Mouse (Mus musculus) gastrocnemius, adult 2 months (tissue): ENCODE measurements around the gene Syt14. TPM values are rescaled to one million over a fixed set of nuclear protein-coding genes. Genes with fewer than 3 reads are reported as not detected.
A peak's percentile ranks its signal among the peaks of the same experiment; 100 is the strongest.

Experiments
- DNase-seq: peaks from one replicate; pipeline ENCODE4 v3.0.0; 2022
- H3K27ac ChIP-seq: fragments of 200-600 bp; 2 replicates; pipeline ENCODE4 v1.8.1; 2022; ENCODE audit warnings: mild to moderate bottlenecking
- H3K4me3 ChIP-seq: fragments of 200-600 bp; 2 replicates; pipeline ENCODE4 v1.8.1; 2022; ENCODE audit warnings: mild to moderate bottlenecking, moderate library complexity
- CTCF ChIP-seq: fragments of 200-600 bp; IDR thresholded peaks from 2 replicates; pipeline ENCODE4 v1.8.1; 2022; ENCODE audit warnings: antibody characterized with exemption, mild to moderate bottlenecking, moderate library complexity
- intact Hi-C: fragments of 180-260 bp; cut with DNase I; formaldehyde crosslinking; loops from one replicate; pipeline ENCODE4 v1.15.1; 2025
- total RNA-seq, 2 experiments: library from RNA; stranded (reverse); gene quantifications; 2 replicates each; pipeline ENCODE4 v1.2.3; 2021

The Syt14 gene
- total RNA-seq, 2 experiments from 2014 or later = 0.05 to 0.20 TPM

GRCm38 (mm10) chr1:193012351-193012750 is 23.2 kb downstream of the Syt14 start:
- H3K4me3 ChIP-seq = no peak overlapping the region
- no peak overlapping the region for H3K27ac ChIP-seq
- no peak for DNase-seq
- TF ChIP-seq CTCF = no peak
- intact Hi-C loops = no loop called here

DNA sequence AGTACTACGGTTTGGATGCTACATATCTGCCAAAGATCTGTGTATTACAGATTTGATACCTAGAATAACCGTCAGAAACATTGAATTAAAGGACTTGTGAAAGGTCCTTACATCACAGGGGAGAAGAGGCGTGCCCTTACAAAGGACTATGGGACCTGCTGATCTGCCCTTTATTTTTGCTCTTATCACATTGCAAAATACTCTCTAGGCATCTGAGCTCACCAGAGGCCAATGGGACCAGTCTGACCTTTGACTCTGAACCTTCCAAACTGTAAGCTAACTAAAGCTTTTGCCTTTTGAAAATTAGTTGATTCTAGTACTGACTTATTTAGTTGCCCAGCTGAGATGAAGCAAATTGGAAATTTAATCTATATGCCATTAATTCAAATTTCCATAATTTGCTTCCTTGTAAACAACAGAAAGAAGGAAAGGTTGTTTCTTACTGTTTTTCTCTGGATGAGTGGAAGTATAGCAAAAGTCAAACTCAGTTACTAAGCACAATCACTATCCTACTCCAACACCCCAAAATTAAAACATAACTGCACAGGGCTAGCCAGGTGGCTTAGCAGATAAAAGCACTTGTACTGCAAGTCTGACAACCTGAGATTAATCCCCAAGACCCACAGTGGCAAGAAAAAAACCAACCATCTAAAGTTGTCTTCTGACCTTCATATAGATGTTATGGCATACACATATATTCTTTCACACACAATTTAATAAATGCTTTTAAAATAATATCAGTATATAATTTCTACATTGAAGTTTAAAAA is 24.4 kb downstream of the Syt14 start:
- intact Hi-C loops = no loop called here
- no peak for TF ChIP-seq CTCF
- DNase-seq = no peak
- Histone ChIP-seq H3K4me3 (no peak overlapping the region), H3K27ac (no peak overlapping the region)

GRCm38 (mm10) chr1:193004581-193004980 is 31.0 kb downstream of the Syt14 start:
- TF ChIP-seq CTCF = no peak
- Histone ChIP-seq H3K4me3 (no peak overlapping the region), H3K27ac (no peak overlapping the region)
- intact Hi-C loops = no loop called here
- DNase-seq = no peak

GRCm38 (mm10) chr1:193003953-193004352 is 31.6 kb downstream of the Syt14 start:
- no peak overlapping the region for H3K4me3 ChIP-seq
- intact Hi-C loops = no loop called here
- no peak for DNase-seq
- H3K27ac ChIP-seq = no peak overlapping the region
- no peak for TF ChIP-seq CTCF

GRCm38 (mm10) chr1:193002307-193002706 is 33.3 kb downstream of the Syt14 start:
- H3K4me3 ChIP-seq = no peak overlapping the region
- no peak for TF ChIP-seq CTCF
- no peak for DNase-seq
- H3K27ac ChIP-seq = no peak overlapping the region
- intact Hi-C loops = no loop called here

- H3K4me3 ChIP-seq = no peak overlapping the region
- no peak overlapping the region for H3K27ac ChIP-seq
- DNase-seq = no peak
- intact Hi-C loops = loop anchor here (1.0 kb wide), 1 partner anchor 125 kb away; no protein-coding TSS in a partner anchor
- no peak for TF ChIP-seq CTCF
Measured at GRCm38 (mm10) chr1:193001587-193001986, 34.0 kb downstream of the Syt14 start.

DNA sequence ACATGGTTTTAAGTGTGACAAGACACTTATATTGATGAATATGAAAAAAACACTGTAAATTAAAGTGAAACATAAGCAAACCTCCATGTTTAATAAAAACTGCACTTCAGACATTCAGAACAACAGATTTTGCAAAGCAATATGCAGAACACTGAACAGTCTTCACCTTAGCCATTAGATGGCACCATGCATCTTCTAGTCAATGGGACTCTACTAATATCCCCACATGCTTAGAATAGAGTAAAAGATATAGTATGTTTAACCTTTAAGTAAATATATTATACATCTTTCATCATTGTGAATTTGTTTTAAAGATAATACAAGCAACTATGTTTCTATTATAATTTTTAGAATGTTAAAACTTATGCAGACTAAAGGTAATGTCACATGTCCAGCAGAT is 34.7 kb downstream of the Syt14 start:
- Histone ChIP-seq H3K27ac (no peak overlapping the region), H3K4me3 (no peak overlapping the region)
- intact Hi-C loops = loop anchor here (1.0 kb wide), 1 partner anchor 125 kb away; no protein-coding TSS in a partner anchor
- no peak for DNase-seq
- TF ChIP-seq CTCF = peak; percentile 80

DNA sequence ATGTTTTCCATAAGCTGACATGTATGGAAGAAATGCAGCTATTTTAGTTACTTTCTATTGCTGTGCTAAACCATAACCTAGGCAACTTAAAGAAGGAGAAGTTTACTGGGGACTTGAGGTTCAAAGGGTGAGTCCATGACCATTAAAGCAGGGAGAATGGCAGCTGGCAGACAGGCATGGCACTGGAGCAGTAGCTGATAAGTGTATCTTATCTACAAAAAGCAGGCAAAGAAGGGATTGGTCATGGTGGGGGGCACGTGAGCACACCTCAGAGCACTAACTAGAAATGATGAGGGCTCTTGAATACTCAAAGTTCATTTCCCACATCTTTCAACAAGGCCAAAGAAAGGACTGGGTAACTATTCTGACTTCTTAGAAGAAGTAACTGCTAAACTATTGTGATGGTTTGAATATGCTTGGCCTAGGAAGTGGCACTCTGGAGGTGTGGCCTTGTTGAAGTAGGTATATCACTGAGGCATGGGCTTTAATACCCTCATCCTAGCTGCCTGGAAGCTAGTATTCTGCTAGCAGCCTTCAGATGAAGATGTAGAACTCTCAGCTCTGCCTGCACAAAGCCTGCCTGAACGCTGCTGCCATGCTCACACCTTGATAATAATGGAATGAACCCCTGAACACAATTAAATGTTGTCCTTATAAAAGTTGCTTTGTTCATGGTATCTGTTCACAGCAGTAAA is 41.2 kb downstream of the Syt14 start:
- H3K4me3 ChIP-seq = no peak overlapping the region

DNA sequence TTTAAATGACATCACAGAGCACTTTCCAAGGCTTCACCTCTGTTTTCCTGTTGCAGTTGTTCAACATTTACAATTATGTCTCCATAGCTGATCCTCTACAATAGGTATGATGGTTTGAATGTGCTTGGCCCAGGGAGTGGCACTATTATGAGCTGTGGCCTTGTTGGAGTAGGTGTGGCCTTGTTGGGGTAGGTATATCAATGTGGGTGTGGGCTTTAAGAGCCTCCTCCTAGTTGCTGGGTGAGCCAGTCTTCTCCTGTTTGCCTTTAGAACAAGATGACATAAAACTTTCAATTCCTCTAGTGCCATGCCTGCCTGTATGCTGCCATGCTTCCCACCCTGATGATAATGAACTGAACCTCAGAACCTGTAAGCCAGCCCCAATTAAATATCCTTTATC is 42.1 kb downstream of the Syt14 start:
- Histone ChIP-seq H3K27ac (no peak overlapping the region), H3K4me3 (no peak overlapping the region)
- no peak for DNase-seq
- no peak for TF ChIP-seq CTCF
- intact Hi-C loops = no loop called here

More for the DNA sequence above, 41.2 kb downstream of the Syt14 start:
- intact Hi-C loops = no loop called here
- TF ChIP-seq CTCF = no peak
- H3K27ac ChIP-seq = no peak overlapping the region
- no peak for DNase-seq

DNA sequence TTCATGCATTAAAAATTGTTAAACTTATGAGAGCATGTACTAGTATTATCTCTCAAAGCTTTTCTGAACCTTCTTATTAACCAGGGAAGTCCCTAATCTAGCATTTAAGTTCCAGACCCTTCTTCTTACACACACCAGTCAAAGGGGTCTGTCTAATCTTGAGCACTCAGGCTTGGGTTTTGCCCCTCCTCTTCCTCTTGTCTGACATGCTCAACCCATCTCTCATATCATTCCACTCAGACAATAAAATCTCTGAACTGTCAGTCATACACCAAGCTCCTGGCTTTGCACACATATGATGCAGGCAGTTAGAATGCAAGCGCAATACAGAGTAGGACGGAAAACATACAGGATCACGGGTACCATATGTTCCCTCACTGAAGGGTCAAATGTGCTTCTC is 48.4 kb downstream of the Syt14 start:
- Histone ChIP-seq H3K4me3 (no peak overlapping the region), H3K27ac (no peak overlapping the region)
- intact Hi-C loops = no loop called here
- no peak for DNase-seq
- TF ChIP-seq CTCF = no peak

DNA sequence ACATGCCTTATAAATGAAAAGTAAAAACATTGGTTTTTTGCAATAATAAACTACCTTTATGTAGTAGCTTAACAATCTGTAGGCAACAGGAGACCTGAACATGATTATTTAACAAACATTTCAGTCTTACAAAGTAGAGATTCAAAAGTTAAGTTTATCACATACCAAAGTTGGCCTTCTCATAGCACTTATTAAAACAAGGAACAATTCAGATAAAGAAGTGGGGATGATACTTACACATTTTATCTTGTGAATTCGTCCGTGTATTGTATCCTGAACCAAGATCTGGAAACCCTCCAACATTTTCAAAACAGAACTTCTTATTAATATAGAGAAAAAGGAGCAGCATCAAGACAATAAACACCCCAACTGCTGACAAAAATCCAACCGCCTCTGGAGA is 49.1 kb downstream of the Syt14 start:
- no peak overlapping the region for H3K27ac ChIP-seq
- no peak overlapping the region for H3K4me3 ChIP-seq
- TF ChIP-seq CTCF = no peak
- intact Hi-C loops = no loop called here
- DNase-seq = no peak

DNA sequence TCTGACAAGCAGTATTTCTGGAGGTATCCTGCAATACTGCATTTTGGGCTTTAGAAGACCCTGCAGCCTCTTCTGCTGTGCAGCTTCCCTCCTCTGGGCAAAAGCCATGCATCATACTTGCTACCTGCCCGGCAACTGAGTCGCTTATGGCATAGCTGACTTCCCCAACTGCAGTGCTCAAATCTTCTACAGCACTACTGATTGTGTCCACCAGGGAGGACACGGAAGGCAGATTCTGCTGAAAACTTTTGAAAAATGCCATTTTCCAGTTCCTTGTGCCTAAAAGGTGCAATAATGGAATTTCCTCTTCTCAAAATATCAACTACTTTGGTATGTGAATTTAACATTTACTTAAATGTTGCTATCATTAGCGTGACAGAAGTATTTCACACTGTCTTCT is 51.2 kb downstream of the Syt14 start:
- DNase-seq = no peak
- Histone ChIP-seq H3K27ac (no peak overlapping the region), H3K4me3 (no peak overlapping the region)
- intact Hi-C loops = no loop called here
- no peak for TF ChIP-seq CTCF

DNA sequence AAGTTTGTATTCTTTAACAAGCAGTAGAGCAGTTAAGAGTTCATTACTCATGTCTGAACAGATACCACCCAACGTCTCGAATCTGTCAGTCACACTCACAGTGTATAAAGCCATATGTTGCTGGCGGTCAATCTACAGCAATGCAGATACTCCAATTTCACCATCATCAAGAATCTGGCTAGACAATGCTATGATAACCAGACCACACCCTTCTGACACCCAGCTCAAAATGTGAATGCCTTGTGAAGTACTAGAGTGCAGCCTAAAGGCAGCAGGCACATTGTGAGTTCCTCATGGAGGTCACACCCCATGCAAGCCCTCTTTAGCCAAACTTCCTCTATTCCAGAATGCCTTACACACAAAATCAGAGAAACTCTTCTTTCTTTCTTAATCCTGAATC is 53.9 kb downstream of the Syt14 start:
- no peak overlapping the region for H3K27ac ChIP-seq
- H3K4me3 ChIP-seq = no peak overlapping the region
- intact Hi-C loops = no loop called here
- no peak for TF ChIP-seq CTCF
- no peak for DNase-seq

GRCm38 (mm10) chr1:192981120-192981519 is 54.5 kb downstream of the Syt14 start:
- DNase-seq = no peak
- TF ChIP-seq CTCF = no peak
- intact Hi-C loops = no loop called here
- Histone ChIP-seq H3K4me3 (no peak overlapping the region), H3K27ac (no peak overlapping the region)
